Mouse (Mus musculus): ENCODE measurements around the gene Fam228a.

DNA sequence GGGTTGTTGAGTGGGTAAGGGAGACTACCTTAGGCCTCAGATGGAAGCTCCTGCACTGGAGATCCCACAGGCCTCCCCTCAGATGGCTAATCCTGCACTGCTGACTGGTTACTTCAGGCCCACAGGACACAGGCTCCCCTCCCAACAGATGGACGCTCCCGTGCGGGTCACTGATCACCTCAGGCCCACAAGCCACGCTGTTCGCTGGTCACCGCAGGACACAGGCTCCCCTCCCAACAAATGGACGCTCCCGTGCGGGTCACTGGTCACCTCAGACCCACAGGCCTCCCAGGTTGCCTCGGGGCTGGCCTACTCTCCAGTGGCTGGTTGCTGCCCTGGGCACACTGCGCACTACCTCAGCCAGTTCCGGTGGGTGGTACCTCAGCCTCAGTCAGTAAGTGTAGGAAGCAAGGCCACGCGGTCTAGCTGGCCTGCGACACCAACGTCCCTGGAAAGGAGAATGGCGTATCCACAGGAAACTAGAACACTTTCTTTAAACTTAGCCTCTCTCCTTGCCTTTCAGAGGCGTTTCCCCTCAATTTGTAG is at the start of gene Fam228a:
- TF ChIP-seq POLR2A (IDR thresholded peaks at IDR 0.05; ENCODE audit: low read depth, low read length): no peak
- no peak for TF ChIP-seq CTCF (IDR thresholded peaks at IDR 0.05; ENCODE audit: borderline replicate concordance, insufficient read depth, low read length)

Data from embryonic fibroblast, embryonic 13.5 days (primary cell).